Mouse (Mus musculus) ZHBTc4 (cell line): ENCODE measurements around the gene Cmtr2.

ENCODE experiments used
- DNase-seq: peaks from one replicate; pipeline ENCODE4 v3.0.0-alpha.2; 2011; ENCODE audit warnings: low read depth, low spot score

Gene Cmtr2

DNA sequence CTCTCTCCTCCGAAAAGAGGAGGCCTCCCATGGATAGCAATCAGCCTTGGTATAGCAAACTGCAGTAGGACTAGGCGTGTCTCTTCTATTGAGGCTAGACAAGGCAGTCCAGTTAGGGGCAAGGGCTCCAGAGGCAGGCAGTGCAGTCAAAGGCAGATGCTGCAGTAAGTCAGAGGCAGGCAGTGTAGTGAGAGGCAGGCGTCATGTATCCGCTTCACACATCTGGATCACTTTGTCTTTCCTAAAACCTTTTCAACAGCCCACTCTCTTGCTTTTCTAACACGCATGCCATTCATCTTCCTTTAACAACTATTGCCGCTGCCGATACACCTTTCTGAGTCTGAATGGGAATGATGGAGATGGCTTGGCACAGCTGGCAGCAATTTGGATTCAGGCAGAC, at the start of gene Cmtr2:
TSS of gene Cmtr2 (plus strand) at position 301 of the 400 bp plus-strand sequence.
- DNase-seq = no peak

DNA sequence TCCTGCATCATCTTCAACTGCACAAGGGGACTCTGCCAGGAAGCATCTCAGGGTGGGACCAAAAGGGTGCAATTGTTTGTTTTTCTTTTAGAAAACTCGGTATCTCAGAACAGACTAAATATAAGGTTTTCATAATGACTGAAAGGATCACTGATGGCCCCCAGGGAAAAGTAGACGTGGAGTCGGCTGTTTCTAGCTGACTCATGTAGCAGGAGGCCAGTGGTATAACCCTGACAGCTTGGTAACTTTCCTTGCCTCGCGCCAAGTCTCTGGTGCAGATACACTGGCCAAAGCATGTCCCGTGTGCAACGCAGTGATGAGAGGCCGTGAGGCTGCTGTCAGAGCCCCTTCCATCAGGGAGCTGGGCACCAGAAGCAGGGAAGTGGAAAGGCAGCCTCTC, 49.2 kb upstream of the Cmtr2 start:
- no peak for DNase-seq

- peak; percentile 90 for DNase-seq
These were observed 47.4 kb upstream of the Cmtr2 start, which contains the start of gene Calb2 for GRCm38 (mm10) chr8:110168046-110168445. TSS of gene Calb2 (minus strand) at chr8:110168210.

DNA sequence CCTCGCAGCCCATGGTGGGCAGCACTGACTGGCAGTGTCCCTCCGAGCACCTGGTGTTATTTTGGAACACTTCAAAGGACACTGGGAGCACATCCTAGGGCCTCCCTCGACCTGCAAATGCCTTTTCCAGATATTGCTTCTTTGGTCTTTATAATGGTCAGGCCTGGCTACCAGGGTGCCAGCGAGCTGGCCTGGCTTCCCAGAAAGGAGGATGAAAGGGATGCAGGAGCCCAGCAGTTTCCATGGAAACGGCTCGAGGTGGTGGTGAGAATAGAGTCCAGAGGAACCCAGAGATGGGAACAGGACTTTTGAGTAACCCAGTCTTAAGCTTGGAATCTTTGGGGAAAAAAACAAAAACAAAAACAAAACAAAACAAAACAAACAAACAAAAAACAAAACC, 43.3 kb upstream of the Cmtr2 start:
- no peak for DNase-seq

DNA sequence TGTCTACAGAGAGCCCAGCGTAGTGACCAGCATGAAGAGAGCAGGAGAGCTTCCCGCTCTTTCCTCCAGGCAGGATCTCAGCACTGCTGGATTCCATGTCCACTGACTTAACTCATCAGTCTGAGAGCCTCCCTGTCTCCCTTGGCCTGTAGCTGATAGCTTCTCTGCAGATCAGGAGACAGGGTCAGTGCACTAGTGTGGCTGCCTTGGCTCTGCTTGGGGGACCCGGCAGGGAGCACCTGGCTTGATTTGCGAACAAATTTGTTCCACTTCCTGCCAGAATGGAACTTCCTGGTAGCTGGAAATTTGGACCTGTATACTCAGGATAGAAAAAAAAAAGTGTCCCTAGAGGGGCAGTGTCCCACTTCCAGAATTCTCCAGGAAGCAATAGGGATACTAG, 40.6 kb upstream of the Cmtr2 start:
- no peak for DNase-seq

DNA sequence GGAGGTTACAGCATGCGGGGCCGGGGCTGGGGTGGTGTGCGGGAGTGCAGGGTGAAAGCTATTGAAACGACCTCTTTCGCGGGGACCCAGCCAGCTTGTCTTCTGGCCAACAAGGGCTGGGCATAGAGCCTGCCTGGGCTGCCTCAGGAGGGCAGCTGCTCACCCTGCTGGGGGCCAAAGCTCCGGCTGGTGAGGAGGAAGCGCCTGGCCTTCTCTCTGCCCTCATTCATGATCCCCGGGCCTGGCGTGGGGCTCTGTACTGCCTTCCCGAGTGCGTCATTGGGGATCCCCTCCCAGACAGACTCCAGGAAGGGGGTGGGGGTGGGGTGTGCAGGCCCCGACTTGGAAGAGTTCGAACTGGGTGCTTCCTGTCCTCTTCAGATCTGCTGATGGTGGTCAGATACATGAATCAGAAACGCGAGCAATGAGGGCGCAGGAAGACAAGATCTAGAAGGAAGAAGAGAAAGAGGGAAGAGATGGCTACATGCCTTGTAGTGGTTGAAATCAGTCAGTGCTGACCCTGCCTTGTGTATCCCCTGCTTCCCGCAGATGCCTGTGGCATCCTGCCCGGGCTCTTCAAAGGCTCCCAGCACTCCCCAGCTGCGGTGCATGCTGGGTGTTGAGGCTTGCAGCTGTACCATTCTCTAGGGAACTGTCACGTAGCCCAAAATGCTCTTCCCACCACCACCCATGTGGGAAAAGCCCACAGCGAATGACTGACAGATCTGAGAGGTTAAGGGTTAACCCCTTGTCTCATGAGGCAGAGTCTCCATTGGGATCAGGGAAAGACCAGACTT, 37.9 kb upstream of the Cmtr2 start:
- DNase-seq = no peak

DNA sequence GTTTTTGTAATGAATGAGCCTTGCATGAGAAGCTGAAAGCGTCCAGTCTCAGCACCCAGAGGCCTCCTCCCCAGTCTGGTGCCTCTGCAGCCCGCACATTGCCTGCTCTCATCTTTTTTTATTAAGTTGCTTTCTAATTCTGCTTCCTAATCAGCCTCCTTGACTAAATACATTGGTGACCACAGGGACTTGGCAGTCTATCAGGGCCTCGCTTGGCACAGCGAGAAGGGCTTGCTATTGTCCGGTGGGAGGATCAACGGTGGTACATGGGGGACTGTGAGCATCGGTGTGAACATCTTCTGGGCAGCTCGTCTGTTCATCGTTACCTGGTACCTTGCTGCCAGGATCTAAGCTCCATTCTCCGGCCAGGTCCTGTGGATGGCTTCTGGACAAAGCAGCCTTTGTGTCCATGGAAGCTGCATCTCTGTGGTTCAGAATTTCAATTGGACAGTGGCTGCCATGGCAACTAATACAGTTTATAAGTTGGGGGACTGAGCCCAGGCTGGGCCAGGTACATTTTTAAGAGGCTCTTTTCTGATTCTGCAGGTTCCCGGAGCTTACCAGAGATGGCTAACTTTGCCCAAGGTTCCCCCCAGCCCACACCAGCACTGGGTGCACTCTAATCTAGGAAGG, 32.6 kb upstream of the Cmtr2 start:
- no peak for DNase-seq

GRCm38 (mm10) chr8:110183748-110184147, 31.7 kb upstream of the Cmtr2 start:
- peak; percentile 62 for DNase-seq

GRCm38 (mm10) chr8:110185538-110185937, 29.9 kb upstream of the Cmtr2 start:
- DNase-seq = no peak

- no peak for DNase-seq
These were observed 26.3 kb upstream of the Cmtr2 start for GRCm38 (mm10) chr8:110188961-110189750.

DNA sequence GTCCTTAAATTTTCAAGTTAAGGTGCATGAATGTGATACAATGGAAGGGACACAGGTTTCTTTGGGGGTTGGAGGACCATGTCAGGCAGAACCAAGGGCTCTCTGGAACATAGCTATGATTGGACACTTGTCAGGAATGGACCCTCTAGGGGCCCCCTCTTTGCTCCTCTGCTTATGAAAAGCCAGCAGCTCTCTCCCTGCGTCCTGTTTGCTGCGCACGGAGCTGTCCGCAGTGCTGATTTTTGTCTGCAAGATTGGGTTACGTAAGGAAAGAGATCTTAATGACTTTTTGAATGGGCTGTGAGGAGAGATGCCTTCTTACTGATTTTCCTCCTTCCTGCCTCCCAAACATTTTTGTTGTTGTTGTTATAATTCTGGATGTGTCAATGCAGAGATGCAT, 18.8 kb upstream of the Cmtr2 start:
- peak; percentile 70 for DNase-seq

DNA sequence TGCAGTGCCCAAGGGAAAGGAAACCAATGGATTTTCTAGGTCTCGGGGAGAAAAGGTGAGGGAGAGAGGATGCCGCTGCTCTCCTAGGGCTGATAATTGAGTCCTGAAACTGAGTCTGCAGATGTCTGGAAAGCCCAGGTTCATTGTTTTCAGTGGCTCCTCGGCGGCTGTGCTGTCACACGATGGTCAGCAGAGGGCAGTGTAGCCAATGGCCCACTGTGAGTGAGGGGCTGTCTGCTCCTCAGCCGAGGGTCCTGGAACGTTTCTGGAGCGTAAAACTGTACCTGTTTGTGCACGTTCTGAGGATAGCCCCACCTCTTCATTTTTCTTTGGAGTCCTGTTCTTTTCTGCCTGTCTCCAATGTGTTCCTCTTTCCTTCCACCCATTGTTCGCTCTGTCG, 13.7 kb upstream of the Cmtr2 start:
- peak; percentile 24 for DNase-seq

DNA sequence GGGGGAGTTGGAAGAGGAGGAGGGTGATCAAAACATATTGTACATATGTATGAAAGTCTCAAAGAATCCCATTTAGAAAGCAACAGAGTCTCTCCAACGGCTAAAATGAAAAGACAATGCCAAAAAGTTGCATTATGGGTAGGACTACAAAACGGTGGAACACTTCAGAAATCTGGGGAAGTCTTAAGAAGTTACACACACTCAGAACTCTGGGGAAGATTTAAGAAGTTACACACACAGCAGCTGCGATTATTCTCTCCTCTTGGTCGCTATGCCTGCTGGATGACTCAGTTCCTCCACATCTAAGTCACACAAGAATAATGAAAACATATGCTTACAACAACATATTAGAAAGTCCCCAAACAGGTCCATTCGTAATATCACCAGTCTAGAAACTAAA, 788 bp downstream of the Cmtr2 start:
- no peak for DNase-seq

GRCm38 (mm10) chr8:110217198-110217597, 1.7 kb downstream of the Cmtr2 start:
- DNase-seq = no peak

GRCm38 (mm10) chr8:110217681-110218131, 2.2 kb downstream of the Cmtr2 start:
- peak; percentile 99 for DNase-seq

- DNase-seq = no peak
These were observed 3.0 kb downstream of the Cmtr2 start for GRCm38 (mm10) chr8:110218511-110218910.

DNA sequence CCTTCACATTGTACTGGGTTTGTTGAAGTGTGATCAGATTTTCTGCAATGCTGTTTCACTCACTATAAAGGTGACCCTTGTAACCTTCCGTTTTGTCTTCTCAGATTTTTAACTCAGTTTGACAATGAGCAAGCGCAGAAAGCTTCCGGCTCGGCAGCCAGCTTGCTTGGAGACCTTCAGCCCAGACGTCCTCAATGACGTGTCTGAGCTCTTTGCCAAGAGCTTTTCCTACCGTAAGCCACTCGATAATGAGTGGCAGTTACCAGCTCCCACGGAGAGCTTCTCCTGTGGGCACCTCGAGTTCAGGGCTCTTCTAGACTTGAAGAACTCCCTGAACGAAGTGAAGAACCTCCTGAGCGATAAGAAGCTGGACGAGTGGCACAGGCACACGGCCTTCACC, 5.5 kb downstream of the Cmtr2 start:
- DNase-seq = no peak

DNA sequence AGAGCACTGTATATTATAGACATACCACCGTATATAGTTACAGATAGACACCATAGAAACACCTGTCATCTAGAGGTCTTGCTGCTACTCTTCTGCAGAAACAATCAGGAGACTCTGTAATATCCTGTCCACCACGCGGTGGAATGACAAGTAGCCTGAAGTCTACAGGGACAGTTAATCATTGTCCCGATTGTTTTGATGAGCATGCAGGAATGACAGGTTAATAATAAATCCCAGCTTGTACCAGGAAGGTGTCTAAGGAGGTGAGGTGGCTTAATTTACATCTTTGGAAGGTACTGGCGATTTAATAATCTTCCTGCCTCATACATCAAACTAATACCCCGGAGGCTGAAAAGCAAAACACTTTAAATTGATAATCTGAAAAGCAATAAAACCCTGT, 15.3 kb downstream of the Cmtr2 start:
- no peak for DNase-seq

DNA sequence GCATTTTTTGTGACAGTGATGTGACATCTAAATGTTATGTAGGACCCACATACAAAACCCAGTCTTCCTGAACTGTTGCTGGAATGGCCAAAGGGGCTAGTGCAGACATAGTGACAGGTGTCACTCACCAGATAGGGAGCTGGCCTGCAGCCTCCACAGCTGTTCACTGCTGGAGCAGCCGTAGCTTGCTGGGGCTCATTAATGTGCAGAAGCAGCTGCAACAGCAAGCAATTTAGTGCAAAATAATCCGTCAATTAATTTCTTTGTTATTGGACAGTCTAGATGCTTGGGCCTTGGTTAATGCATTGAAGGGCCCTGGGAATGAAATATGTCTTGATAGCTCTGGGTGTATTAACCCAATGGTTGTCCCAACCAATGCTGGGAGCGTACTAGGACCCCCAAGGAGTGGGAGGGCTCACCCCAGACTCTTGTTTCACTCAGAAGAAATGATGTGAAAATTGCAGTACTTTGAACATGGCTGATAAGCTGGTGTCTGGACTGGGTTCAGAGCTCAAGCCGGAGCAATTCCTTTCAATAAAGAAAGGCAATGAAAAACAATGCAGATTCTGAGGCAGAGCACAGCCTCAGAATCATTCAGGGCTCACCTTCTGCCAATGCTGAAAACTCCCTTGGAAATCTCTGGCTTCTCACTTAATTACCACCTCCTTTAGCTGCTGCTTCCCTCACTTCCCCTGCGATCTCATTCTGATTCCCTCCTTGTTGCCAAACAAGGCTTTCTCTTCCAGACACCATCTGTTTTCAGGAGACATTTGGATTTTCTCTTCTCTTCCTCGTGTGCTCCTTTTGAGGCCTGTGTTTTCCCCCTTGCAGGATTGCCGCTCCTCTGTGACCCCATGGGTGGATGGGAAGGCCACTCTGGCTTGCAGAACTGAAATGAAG, 27.1 kb downstream of the Cmtr2 start:
- DNase-seq = no peak

GRCm38 (mm10) chr8:110244566-110244965, 29.1 kb downstream of the Cmtr2 start:
- DNase-seq = peak; percentile 61

DNA sequence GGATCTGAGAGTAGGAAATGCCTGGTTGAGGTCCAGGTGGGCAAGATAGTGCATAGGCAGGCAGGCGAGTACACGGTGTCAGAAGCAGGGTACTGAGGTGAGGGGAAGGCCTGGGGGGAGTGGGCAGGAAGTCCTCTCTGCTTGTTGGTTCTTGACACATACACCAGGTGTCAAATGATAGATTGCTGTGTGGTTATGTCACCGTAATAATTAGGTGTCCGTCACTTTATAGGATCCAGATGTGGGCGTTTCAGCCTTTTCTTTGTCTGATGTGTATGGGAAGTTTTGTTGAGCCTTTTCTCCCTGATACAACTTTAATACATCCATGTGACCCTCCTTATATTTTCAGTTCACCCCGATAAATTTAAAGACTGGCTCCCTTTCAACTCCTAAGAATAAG, 31.8 kb downstream of the Cmtr2 start:
- no peak for DNase-seq
